Mouse (Mus musculus): ENCODE data around the gene Cxcl12.

- no peak for TF ChIP-seq GATA1 (IDR thresholded peaks at IDR 0.05; ENCODE audit: low read length)
- TF ChIP-seq TAL1 (IDR thresholded peaks at IDR 0.05; ENCODE audit: low read length): no peak
Observed at GRCm38 (mm10) chr6:117210086-117210485, 41.8 kb downstream of the Cxcl12 start.
